Mouse (Mus musculus): ENCODE data around the gene Ankrd49. TPM values are rescaled to one million over a fixed set of nuclear protein-coding genes. Genes with fewer than 3 reads are reported as not detected.

Ankrd49 gene
- total RNA-seq, 4 experiments from 2014 or later, result 13.2 to 15.8 (median 13.7) TPM

GRCm38 (mm10) chr9:14750901-14751502 lies 33.7 kb downstream of the Ankrd49 start:
- no peak for DNase-seq (ENCODE audit: low spot score in 2 of 2)

- no peak for DNase-seq (ENCODE audit: low spot score in 2 of 2)
These were observed 44.3 kb downstream of the Ankrd49 start, which contains the start of gene Piwil4 for GRCm38 (mm10) chr9:14740151-14740924. Piwil4 (minus strand) TSS chr9:14740733.

GRCm38 (mm10) chr9:14739498-14740150 lies 45.0 kb downstream of the Ankrd49 start:
- no peak for DNase-seq (ENCODE audit: low spot score in 2 of 2)

- DNase-seq (ENCODE audit: low spot score in 2 of 2), result no peak
These were observed 53.6 kb downstream of the Ankrd49 start for GRCm38 (mm10) chr9:14730941-14731541.

Other genes with a start within 250 kb of the Ankrd49 start
- 10 to 100 TPM; 19.7 to 25.3 (median 21.9) TPM for gene Amotl1, start 139.8 kb downstream of the Ankrd49 start, total RNA-seq (2022)
- not detected for gene Piwil4, start 44.1 kb downstream of the Ankrd49 start, total RNA-seq (2022)
- under 1 TPM; 0.15 to 0.32 (median 0.21) TPM for gene Fut4, start 32.5 kb downstream of the Ankrd49 start, total RNA-seq (2022)
- under 1 TPM in 1 of 4 experiments, not detected in 3; 0.59 TPM for gene 1700012B09Rik, start 13.8 kb downstream of the Ankrd49 start, total RNA-seq (2022)
- 10 to 100 TPM; 14.6 to 19.7 (median 16.2) TPM for gene Mre11a, start 202 bp downstream of the Ankrd49 start, total RNA-seq (2022)
- gene Gpr83, start 75.4 kb upstream of the Ankrd49 start, total RNA-seq (2022), result 10 to 100 TPM; 29.1 to 36.2 (median 31.5) TPM
- gene Izumo1r, start 119.1 kb upstream of the Ankrd49 start, total RNA-seq (2022), result not detected

Measured in left cerebral cortex, adult 8-10 months (tissue).